Mouse (Mus musculus) spleen, adult 2 months (tissue): ENCODE results near the gene Cyren. TPM values are rescaled to one million over a fixed set of nuclear protein-coding genes. Genes with fewer than 3 reads are reported as not detected.

ENCODE experiments used
- DNase-seq, 2 experiments: peaks; one replicate each; pipeline versions ENCODE4 v3.0.0 to v3.0.0-alpha.2; 2012 to 2021; ENCODE audit warnings: low spot score in 2 of 2, low read depth in 1 of 2
- H3K27ac ChIP-seq: fragments of 200-500 bp; 2 replicates; pipeline ENCODE4 v1.5.1; 2012; ENCODE audit warnings: low read length, inconsistent platforms; ENCODE audit not compliant: insufficient read depth
- H3K27me3 ChIP-seq: fragments of 200-500 bp; 2 replicates; pipeline ENCODE4 v1.6.1; 2012; ENCODE audit warnings: mild to moderate bottlenecking, moderate library complexity, low read length, inconsistent platforms; ENCODE audit not compliant: control insufficient read depth, insufficient read depth
- H3K36me3 ChIP-seq: fragments of 200-500 bp; 2 replicates; pipeline ENCODE4 v1.6.1; 2012; ENCODE audit warnings: mild to moderate bottlenecking, low read length, inconsistent platforms; ENCODE audit not compliant: control insufficient read depth, insufficient read depth
- H3K4me1 ChIP-seq: fragments of 200-500 bp; 2 replicates; pipeline ENCODE4 v1.6.1; 2011; ENCODE audit warnings: inconsistent platforms; ENCODE audit not compliant: control insufficient read depth, insufficient read depth, insufficient read length
- H3K4me3 ChIP-seq: fragments of 200-500 bp; 2 replicates; pipeline ENCODE4 v1.5.1; 2011; ENCODE audit warnings: mild to moderate bottlenecking, inconsistent platforms; ENCODE audit not compliant: insufficient read depth, insufficient read length; ENCODE audit errors: extremely low read depth
- CTCF ChIP-seq: fragments of 200-500 bp; IDR thresholded peaks from 2 replicates; pipeline ENCODE4 v1.5.1; 2011; ENCODE audit warnings: mild to moderate bottlenecking, inconsistent platforms; ENCODE audit not compliant: insufficient read depth, insufficient read length, insufficient replicate concordance; ENCODE audit errors: extremely low read depth
- POLR2A ChIP-seq: fragments of 200-500 bp; IDR thresholded peaks from 2 replicates; pipeline ENCODE4 v1.6.1; 2011; ENCODE audit warnings: low read depth, low read length, inconsistent platforms
- WGBS: fragments of 180-500 bp; shearing (Covaris S2); methylation state at CpG from one replicate; pipeline ENCODE4 v1.1.7; 2018; 5-methylcytosine and 5-hydroxymethylcytosine counted together
- polyA plus RNA-seq: library from polyadenylated mRNA; depleted of rRNA; stranded (reverse); fragments of >200 nt; gene quantifications from 2 replicates; pipeline ENCODE4 v1.2.3, GENCODE M21; 2012

Cyren gene
- polyA plus RNA-seq, 1 experiment: 8.1 TPM

DNA sequence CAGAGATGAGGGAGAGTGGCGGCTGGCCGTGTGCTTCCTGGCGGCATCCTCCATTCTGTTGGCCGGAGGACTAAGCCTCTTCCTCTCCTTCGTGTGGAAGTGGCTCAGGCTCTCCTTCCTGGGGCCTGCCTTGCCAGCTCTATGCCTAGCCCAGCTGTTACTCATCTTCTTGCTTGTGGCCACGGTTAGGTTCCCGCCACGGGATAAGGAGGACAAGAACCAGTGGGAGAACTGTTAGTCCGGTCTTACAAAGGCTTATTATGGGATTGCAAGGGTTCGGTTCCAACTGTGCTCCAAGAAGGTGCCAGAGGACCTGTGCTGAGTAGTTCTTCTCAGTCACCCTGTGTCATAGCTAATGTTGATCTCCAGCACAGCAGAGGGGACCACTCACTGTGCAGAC, 5.0 kb downstream of the Cyren start:
- Histone ChIP-seq H3K4me1 (peaks cover 30% of the 10 kb centered on the region; the same call in 1 of the 2 replicates), H3K27me3 (no peaks in the 10 kb centered on the region), H3K36me3 (no peaks in the 10 kb centered on the region), H3K4me3 (no peak overlapping the region), H3K27ac (no peak overlapping the region)
- TF ChIP-seq POLR2A (no peak), CTCF (no peak)
- no peak for DNase-seq
- WGBS: 88% methylated on average over 10 of the region's 10 CpGs

DNA sequence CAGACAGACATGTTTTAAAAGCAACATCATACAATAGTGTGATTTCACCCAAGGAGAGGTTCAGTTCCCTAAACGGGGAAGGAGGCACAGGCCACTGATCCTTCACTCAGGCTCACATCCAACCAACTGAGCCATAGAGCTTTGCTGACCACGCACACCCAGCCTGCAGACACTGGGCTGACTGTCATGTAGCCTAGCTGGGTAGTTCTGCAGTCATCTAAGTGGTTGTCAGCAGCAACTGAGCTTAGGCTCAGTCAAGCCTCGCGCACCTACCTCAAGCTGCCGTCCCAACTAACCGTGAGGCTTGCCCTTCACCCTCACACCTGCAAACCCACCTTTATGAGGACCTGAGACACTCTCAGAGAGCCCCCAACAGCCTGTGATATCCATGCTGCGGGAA, 5.9 kb downstream of the Cyren start:
- Histone ChIP-seq H3K27ac (no peak overlapping the region), H3K4me1 (peaks cover 37% of the 10 kb centered on the region; the same call in 1 of the 2 replicates), H3K27me3 (no peaks in the 10 kb centered on the region), H3K4me3 (no peak overlapping the region), H3K36me3 (no peaks in the 10 kb centered on the region)
- no peak for DNase-seq
- WGBS: 80% methylated on average over 7 of the region's 7 CpGs
- TF ChIP-seq POLR2A (no peak), CTCF (no peak)

GRCm38 (mm10) chr6:34870724-34871123, 7.1 kb downstream of the Cyren start:
- Histone ChIP-seq H3K4me1 (peaks cover 32% of the 10 kb centered on the region; the same call in 1 of the 2 replicates), H3K27ac (no peak overlapping the region), H3K4me3 (no peak overlapping the region), H3K27me3 (no peaks in the 10 kb centered on the region), H3K36me3 (no peaks in the 10 kb centered on the region)
- WGBS: 90% methylated on average over 5 of the region's 5 CpGs
- TF ChIP-seq POLR2A: no peak
- TF ChIP-seq CTCF: no peak
- no peak for DNase-seq

DNA sequence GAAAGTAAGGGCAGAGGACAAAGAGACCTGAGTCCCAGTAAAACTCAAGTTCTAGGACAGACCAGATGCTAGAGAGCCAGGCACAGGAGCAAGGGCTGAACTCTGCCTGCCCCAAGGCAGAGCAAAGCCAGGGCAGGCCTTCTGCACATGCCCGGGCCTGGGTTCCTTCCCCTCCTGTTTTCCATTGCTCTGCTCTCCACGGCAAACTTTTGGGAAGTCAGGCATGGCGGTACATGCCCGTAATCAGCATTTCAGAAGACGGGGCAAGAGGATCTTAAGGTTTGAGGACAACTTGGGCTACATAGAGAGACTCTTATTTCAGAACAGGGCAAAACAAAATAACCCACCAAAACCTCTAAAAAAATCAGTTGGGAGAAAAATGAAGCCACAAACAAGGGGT, 7.7 kb downstream of the Cyren start:
- 60% methylated on average over 5 of the region's 5 CpGs for WGBS
- Histone ChIP-seq H3K27ac (peak overlapping the region; percentile 26; the same call in 1 of the 2 replicates), H3K4me1 (peaks cover 31% of the 10 kb centered on the region; the same call in 1 of the 2 replicates), H3K27me3 (no peaks in the 10 kb centered on the region), H3K36me3 (no peaks in the 10 kb centered on the region), H3K4me3 (no peak overlapping the region)
- no peak for DNase-seq
- TF ChIP-seq POLR2A (no peak), CTCF (no peak)

GRCm38 (mm10) chr6:34869225-34869915, 8.5 kb downstream of the Cyren start:
- H3K4me3 ChIP-seq: no peak overlapping the region
- H3K27ac ChIP-seq: peak overlapping the region; percentile 26
- no peak for DNase-seq
- TF ChIP-seq CTCF (no peak), POLR2A (no peak)
- no peaks in the 10 kb centered on the region for H3K27me3 ChIP-seq
- WGBS: 16% methylated on average over 13 of the region's 13 CpGs
- H3K36me3 ChIP-seq: no peaks in the 10 kb centered on the region
- peaks cover 24% of the 10 kb centered on the region; the same call in 1 of the 2 replicates for H3K4me1 ChIP-seq

DNA sequence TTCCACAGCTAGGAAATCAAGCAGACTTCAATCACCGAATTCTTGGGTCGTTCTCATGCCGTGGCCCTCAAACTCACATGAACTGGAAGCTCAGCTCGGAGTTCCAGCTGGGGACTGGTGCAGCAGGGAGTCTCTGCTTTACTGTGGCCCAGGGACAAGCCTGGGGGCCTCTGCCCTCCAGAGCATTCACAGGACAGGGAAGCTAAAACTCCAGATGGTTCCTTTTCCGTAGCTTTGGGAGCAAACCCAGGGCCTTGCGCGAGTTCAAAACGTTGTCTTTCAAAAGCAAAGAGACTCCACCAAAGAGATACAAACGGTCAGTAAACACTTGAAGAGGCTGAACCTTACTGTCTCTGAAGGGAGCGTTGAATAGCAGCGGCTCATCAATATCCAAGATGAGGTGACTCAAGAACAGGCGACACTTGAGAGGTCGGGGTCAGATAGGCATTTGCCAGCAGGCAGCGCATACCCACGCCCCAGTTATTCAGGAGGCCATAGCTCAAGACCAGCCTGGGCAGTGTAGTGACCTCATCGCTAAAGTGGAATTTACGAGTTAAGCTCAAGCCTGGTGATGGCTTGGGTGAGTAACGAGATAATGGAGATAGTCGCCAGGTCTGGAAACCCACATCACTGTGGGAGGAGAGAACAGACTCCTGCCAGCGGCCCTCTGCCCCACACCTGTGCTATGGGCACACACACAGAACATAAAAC, 9.2 kb downstream of the Cyren start:
- DNase-seq: no peak
- no peaks in the 10 kb centered on the region for H3K36me3 ChIP-seq
- no peak overlapping the region for H3K4me3 ChIP-seq
- no peaks in the 10 kb centered on the region for H3K27me3 ChIP-seq
- peak overlapping the region; percentile 10; the same call in 1 of the 2 replicates for H3K27ac ChIP-seq
- 76% methylated on average over 20 of the region's 20 CpGs for WGBS
- TF ChIP-seq CTCF (no peak), POLR2A (no peak)
- H3K4me1 ChIP-seq: peaks cover 23% of the 10 kb centered on the region; the same call in 1 of the 2 replicates
